In genomic region chr13:51765369-51765768, GRCm38 (mm10) we compare ENCODE assay signal across 22 mouse cellular contexts. TPM values are rescaled to one million over a fixed set of nuclear protein-coding genes. Genes with fewer than 3 reads are reported as not detected.
A peak's percentile ranks its signal among the peaks of the same experiment; 100 is the strongest.
DNase-seq lines count a peak whose midpoint lies in the region; ATAC-seq and TF ChIP-seq lines count a peak whose summit lies in the region.
"Had no signal": no experiment of that assay in that cellular context is flagged by ENCODE, and none has a peak within 500 bp of the region (broad histone marks: within the 10 kb centered on the region; RNA-seq: fewer than 3 reads in every experiment).

No protein-coding gene starts in this region.

- H3K27ac ChIP-seq in thymus, adult 2 months (ENCODE audit: control insufficient read depth, insufficient read depth, low read length): peak overlapping the region; percentile 72
- H3K27ac ChIP-seq in layer of hippocampus, adult 2 months: no peak overlapping the region
- H3K27ac ChIP-seq: embryonic facial prominence, embryonic 10.5 days; forebrain, embryonic 10.5 days; gastrocnemius, adult 2 months; heart, embryonic 10.5 days; hindbrain, embryonic 13.5 days; hindbrain, postnatal 0 days had no signal

- H3K36me3 ChIP-seq in thymus, adult 2 months (ENCODE audit: control insufficient read depth, insufficient read depth, low read length): peaks cover 7% of the 10 kb centered on the region
- peaks cover 4% of the 10 kb centered on the region; the same call in 1 of the 2 replicates for H3K36me3 ChIP-seq in splenic B cell, adult 2 months (ENCODE audit: control insufficient read depth, insufficient read depth, low read length, poor library complexity, severe bottlenecking)
- H3K36me3 ChIP-seq: embryonic facial prominence, embryonic 10.5 days; forebrain, embryonic 10.5 days; heart, embryonic 10.5 days; hindbrain, embryonic 13.5 days had no signal

- TF ChIP-seq CTCF in thymus, adult 2 months (IDR thresholded peaks at IDR 0.05; ENCODE audit: borderline replicate concordance, control insufficient read depth, extremely low read depth, insufficient read depth, low read length, poor library complexity): no peak
- no peak for TF ChIP-seq CTCF in layer of hippocampus, adult 2 months (conservative IDR thresholded peaks at IDR 0.05)

- ATAC-seq in granulocyte monocyte progenitor cell, adult 5-6 weeks (replicated peaks; ENCODE audit: poor library complexity, severe bottlenecking): peak; percentile 41; the same call in 1 of the 2 replicates
- ATAC-seq in erythroid progenitor cell, adult 5-6 weeks (replicated peaks; ENCODE audit: low FRiP score, poor library complexity, severe bottlenecking): no peak
- ATAC-seq: CD4-positive, CD25-positive, alpha-beta regulatory T cell, adult 4 months; forebrain, embryonic 14.5 days; hindbrain, postnatal 0 days had no signal

- 0 out of 2 replicates have a peak, but pooled peaks have one; percentile 15 for TF ChIP-seq POLR2A in thymus, adult 2 months (IDR thresholded peaks at IDR 0.05; ENCODE audit: control insufficient read depth, extremely low read depth, insufficient read depth, low read length, poor library complexity)

- 33% methylated on average over 5 of the region's 5 CpGs for WGBS in thymus, adult 2 months

- no peak for DNase-seq in thymus, adult 2 months
- no peak for DNase-seq in thymus, postnatal 4 days
- DNase-seq in splenic B cell, adult 2 months (ENCODE audit: low read depth, low spot score): peak; percentile 51
- DNase-seq in layer of hippocampus, adult 2 months (ENCODE audit: low spot score in 2 of 2): no peak
- DNase-seq: adrenal gland, postnatal 14 days; cerebellum, adult 18-20 months; cerebellum, adult 9-11 months; cerebellum, postnatal 36 days; gastrocnemius, adult 2 months; gastrocnemius, postnatal 25 days; heart, adult 11 months; heart, postnatal 10 days; heart, postnatal 4 days had no signal

- no peaks in the 10 kb centered on the region for H3K27me3 ChIP-seq in thymus, adult 2 months (ENCODE audit: control insufficient read depth, insufficient read depth, low read length)
- no peaks in the 10 kb centered on the region for H3K27me3 ChIP-seq in splenic B cell, adult 2 months (ENCODE audit: control insufficient read depth, insufficient read depth, low read length, poor library complexity, severe bottlenecking)
- H3K27me3 ChIP-seq: hindbrain, embryonic 13.5 days had no signal

- no peak overlapping the region for H3K4me3 ChIP-seq in thymus, adult 2 months (ENCODE audit: control insufficient read depth, insufficient read depth, low read length)
- no peak overlapping the region for H3K4me3 ChIP-seq in layer of hippocampus, adult 2 months
- H3K4me3 ChIP-seq: embryonic facial prominence, embryonic 10.5 days; forebrain, embryonic 10.5 days; gastrocnemius, adult 2 months; heart, embryonic 10.5 days; hindbrain, embryonic 13.5 days had no signal

- peaks cover 82% of the 10 kb centered on the region for H3K4me1 ChIP-seq in thymus, adult 2 months (replicated peaks; ENCODE audit: control insufficient read depth, insufficient read depth, low read length)

RNA-seq across cellular contexts. Expression of gene Sema4d, which starts 28.2 kb away (rescaled TPM):
- polyA plus RNA-seq in thymus, adult 2 months (2012; rRNA removed): 156 and 182 TPM in 2 replicates
- total RNA-seq in granulocyte monocyte progenitor cell, adult 5-6 weeks (2014; fragmentation: Nextera tagmentation): 31.5 and 32.8 TPM in 2 replicates
- total RNA-seq in granulocyte monocyte progenitor cell, adult 5-6 weeks (2017): 8.3 and 9.9 TPM in 2 replicates
- 9.6 and 14.1 TPM in 2 replicates for total RNA-seq in erythroid progenitor cell, adult 5-6 weeks (2015; ENCODE audit: low replicate concordance)
- 6.3 and 10.2 TPM in 2 replicates for total RNA-seq in erythroid progenitor cell, adult 5-6 weeks (2017; ENCODE audit: low replicate concordance)
- 10 to 100 TPM; 76.3 to 83.9 TPM for total RNA-seq in layer of hippocampus, adult 2 months (2021)
